Mouse (Mus musculus): ENCODE data around the gene Ccdc33. TPM values are rescaled to one million over a fixed set of nuclear protein-coding genes. Genes with fewer than 3 reads are reported as not detected.
A peak's percentile ranks its signal among the peaks of the same experiment; 100 is the strongest.

The Ccdc33 gene
- polyA plus RNA-seq, 1 experiment from 2014 or later = 0.08 TPM

DNA sequence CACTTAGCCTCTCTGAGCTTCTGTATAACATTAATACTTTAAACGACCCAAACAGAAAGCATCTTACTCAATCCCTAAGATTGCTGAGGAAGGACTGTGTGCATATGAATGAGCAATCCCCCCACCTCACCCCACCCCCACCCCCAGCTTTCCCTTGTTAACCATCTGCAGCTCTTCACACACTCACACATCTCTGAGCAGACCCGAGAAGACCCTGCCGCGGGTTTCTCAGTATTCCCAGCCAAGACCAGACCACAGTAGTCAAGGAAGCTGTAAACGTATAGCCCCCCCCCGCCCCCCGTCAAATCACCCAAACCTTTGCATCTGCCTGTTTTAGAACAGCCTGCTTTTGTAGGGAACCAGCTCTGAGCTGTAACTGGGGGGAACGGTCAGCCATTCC, 34.0 kb downstream of the Ccdc33 start:
- ATAC-seq (ENCODE audit: insufficient read depth, low FRiP score, low TSS enrichment) = no peak
- no peak overlapping the region for H3K27ac ChIP-seq (ENCODE audit: low read depth, low read length)
- no peak overlapping the region for H3K4me3 ChIP-seq (ENCODE audit: low read depth, low read length)
- H3K36me3 ChIP-seq (ENCODE audit: control insufficient read depth, insufficient read depth, low read length) = no peaks in the 10 kb centered on the region
- no peak for DNase-seq (ENCODE audit: low spot score)
- no peaks in the 10 kb centered on the region for H3K27me3 ChIP-seq (ENCODE audit: control insufficient read depth, insufficient read depth, low read length)
- H3K4me1 ChIP-seq (ENCODE audit: control insufficient read depth, insufficient read depth, low read length) = peaks cover 12% of the 10 kb centered on the region
- H3K9me3 ChIP-seq (ENCODE audit: control insufficient read depth, low read length) = no peaks in the 10 kb centered on the region
- no peak overlapping the region for H3K4me2 ChIP-seq (ENCODE audit: low read depth)
- WGBS = 21% methylated on average over 8 of the region's 8 CpGs
- H3K9ac ChIP-seq (ENCODE audit: low read length) = no peak overlapping the region

DNA sequence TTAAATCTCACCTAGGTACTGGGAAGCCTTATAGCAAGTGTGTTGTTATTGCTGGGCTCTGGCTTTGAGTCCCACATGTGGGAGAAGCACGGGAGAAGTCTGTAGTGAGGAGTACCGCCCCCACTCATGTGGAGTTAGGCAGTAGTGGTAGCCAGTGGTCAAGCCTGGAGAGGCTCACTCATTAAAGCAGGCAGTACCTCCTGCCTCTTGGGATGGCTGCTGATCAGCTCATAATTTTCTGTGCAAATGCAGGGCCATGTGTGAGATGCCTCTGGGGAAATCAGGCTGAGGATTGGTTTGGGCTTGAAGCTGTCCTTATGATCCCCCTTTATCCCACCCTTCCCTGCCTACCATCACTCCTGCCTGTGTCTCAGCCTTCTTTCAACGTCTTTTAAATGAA, 44.1 kb downstream of the Ccdc33 start:
- H3K9me3 ChIP-seq (ENCODE audit: control insufficient read depth, low read length) = no peaks in the 10 kb centered on the region
- no peaks in the 10 kb centered on the region for H3K27me3 ChIP-seq (ENCODE audit: control insufficient read depth, insufficient read depth, low read length)
- H3K36me3 ChIP-seq (ENCODE audit: control insufficient read depth, insufficient read depth, low read length) = no peaks in the 10 kb centered on the region
- ATAC-seq (ENCODE audit: insufficient read depth, low FRiP score, low TSS enrichment) = no peak
- no peak overlapping the region for H3K27ac ChIP-seq (ENCODE audit: low read depth, low read length)
- no peak overlapping the region for H3K4me3 ChIP-seq (ENCODE audit: low read depth, low read length)
- no peak for DNase-seq (ENCODE audit: low spot score)
- peaks cover 3% of the 10 kb centered on the region; the same call in 1 of the 2 replicates for H3K4me1 ChIP-seq (ENCODE audit: control insufficient read depth, insufficient read depth, low read length)
- H3K9ac ChIP-seq (ENCODE audit: low read length) = no peak overlapping the region
- 52% methylated on average over 3 of the region's 3 CpGs for WGBS
- no peak overlapping the region for H3K4me2 ChIP-seq (ENCODE audit: low read depth)

DNA sequence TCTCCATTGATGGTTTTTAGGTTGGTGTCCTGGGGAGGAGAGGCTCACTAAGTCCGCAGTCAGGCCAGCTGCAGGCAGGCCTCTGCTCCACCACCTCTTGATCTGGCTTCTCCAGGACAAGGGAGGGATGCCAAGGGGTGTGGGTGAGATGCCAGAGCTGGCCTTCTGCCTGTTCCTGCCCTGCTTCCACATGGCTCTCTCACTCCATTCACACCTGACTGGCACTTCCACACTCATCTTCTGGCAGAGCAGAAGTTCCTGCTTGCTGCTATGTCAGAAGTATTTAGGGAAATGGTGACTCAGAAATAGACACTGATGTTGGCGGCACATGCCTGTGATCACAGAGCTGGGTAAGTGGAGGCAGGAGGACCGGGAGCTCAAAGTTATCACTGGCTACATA, 51.1 kb downstream of the Ccdc33 start:
- no peak overlapping the region for H3K27ac ChIP-seq (ENCODE audit: low read depth, low read length)

DNA sequence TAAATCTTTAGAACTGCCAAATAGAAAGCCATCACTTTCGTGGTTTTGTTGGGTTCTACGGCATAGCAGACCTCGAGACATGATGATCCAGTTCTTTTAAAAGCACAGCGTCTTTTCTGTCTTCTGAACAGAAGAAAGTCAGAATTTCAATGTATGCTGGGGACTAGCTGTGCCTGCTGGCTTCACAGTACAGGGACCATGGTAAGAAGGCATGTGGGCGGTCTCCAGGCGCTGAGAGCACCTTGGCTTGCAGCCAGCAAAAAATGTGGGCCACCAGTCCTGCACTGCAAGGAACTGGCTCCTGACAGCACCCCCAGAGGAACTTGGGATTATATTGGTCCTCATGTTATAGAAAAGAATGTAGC, 51.9 kb downstream of the Ccdc33 start:
- H3K9me3 ChIP-seq (ENCODE audit: control insufficient read depth, low read length) = no peaks in the 10 kb centered on the region
- no peak overlapping the region for H3K4me2 ChIP-seq (ENCODE audit: low read depth)
- H3K9ac ChIP-seq (ENCODE audit: low read length) = no peak overlapping the region
- WGBS = 97% methylated on average over 6 of the region's 6 CpGs
- no peaks in the 10 kb centered on the region for H3K27me3 ChIP-seq (ENCODE audit: control insufficient read depth, insufficient read depth, low read length)
- no peaks in the 10 kb centered on the region for H3K36me3 ChIP-seq (ENCODE audit: control insufficient read depth, insufficient read depth, low read length)
- H3K4me3 ChIP-seq (ENCODE audit: low read depth, low read length) = no peak overlapping the region
- H3K4me1 ChIP-seq (ENCODE audit: control insufficient read depth, insufficient read depth, low read length) = peaks cover 4% of the 10 kb centered on the region
- no peak for ATAC-seq (ENCODE audit: insufficient read depth, low FRiP score, low TSS enrichment)
- DNase-seq (ENCODE audit: low spot score) = no peak
- no peak overlapping the region for H3K27ac ChIP-seq (ENCODE audit: low read depth, low read length)

More for the DNA sequence above, 51.1 kb downstream of the Ccdc33 start:
- ATAC-seq (ENCODE audit: insufficient read depth, low FRiP score, low TSS enrichment) (no peak), DNase-seq (ENCODE audit: low spot score) (no peak)
- no peaks in the 10 kb centered on the region for H3K27me3 ChIP-seq (ENCODE audit: control insufficient read depth, insufficient read depth, low read length)
- H3K36me3 ChIP-seq (ENCODE audit: control insufficient read depth, insufficient read depth, low read length) = no peaks in the 10 kb centered on the region
- WGBS = 82% methylated on average over 3 of the region's 3 CpGs
- no peak overlapping the region for H3K4me2 ChIP-seq (ENCODE audit: low read depth)
- no peaks in the 10 kb centered on the region for H3K9me3 ChIP-seq (ENCODE audit: control insufficient read depth, low read length)
- H3K9ac ChIP-seq (ENCODE audit: low read length) = no peak overlapping the region
- H3K4me1 ChIP-seq (ENCODE audit: control insufficient read depth, insufficient read depth, low read length) = peaks cover 6% of the 10 kb centered on the region
- no peak overlapping the region for H3K4me3 ChIP-seq (ENCODE audit: low read depth, low read length)

DNA sequence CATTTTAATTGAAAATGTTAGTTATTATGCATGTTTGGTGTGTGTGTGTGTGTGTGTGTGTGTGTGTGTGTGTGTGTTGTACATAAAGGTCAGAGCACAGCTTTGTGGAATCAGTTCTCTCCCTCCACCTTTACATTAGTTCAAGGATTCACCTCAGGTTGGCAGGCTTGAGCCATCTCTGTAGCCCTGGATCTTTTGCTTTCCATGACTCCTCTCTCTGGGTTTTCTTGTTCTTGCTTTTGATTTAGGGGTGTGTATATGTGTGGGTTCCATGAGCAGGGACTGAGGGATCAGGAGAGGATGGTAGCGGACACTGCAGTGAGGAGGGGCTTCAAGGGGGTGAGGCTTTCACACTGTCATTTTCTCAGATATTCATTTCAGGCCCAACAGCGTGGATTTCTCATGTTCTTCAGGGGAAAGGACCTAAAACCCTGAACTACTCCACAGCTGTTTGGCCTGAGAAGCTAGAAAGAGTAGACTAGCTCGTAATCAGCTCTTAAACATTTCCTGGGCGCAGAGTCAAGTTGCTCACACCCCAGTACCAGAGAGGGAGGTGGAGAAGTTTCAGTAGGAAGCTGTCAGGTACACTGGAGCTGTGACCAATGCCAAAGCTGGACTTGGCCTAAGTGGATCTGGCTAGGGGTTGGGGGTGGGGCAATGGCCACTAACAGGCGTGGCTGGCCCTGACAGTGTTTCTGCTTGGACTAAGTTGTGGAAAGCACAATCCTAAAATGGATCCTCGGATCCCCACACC, 52.5 kb downstream of the Ccdc33 start:
- 82% methylated on average over 6 of the region's 6 CpGs for WGBS
- Histone ChIP-seq H3K27me3 (ENCODE audit: control insufficient read depth, insufficient read depth, low read length) (0 out of 2 replicates have a peak, but pooled peaks cover 3% of the 10 kb centered on the region), H3K4me3 (ENCODE audit: low read depth, low read length) (no peak overlapping the region), H3K36me3 (ENCODE audit: control insufficient read depth, insufficient read depth, low read length) (no peaks in the 10 kb centered on the region), H3K4me1 (ENCODE audit: control insufficient read depth, insufficient read depth, low read length) (peaks cover 6% of the 10 kb centered on the region), H3K27ac (ENCODE audit: low read depth, low read length) (no peak overlapping the region), H3K9me3 (ENCODE audit: control insufficient read depth, low read length) (no peaks in the 10 kb centered on the region), H3K4me2 (ENCODE audit: low read depth) (no peak overlapping the region), H3K9ac (ENCODE audit: low read length) (no peak overlapping the region)
- no peak for DNase-seq (ENCODE audit: low spot score)
- no peak for ATAC-seq (ENCODE audit: insufficient read depth, low FRiP score, low TSS enrichment)

DNA sequence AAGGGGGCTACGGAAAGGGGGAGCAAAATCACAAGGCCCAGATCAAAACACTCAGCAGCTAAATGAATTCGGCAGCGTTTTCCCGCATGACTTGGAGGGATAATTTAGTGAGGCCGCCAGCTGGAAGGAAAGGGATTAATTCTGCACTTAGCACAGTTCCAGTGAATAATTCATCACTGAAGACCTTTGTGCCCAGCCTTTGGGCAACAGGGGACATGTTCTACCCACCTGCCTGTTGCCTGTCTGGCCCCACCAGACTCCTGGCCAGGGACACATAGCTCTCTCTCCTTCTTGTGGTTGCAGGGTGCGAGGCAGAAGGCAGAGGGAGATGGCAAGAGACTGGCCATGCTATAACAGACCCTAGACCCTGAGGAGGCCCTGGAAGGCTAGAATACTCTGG, 53.1 kb downstream of the Ccdc33 start:
- 0 out of 2 replicates have a peak, but pooled peaks cover 4% of the 10 kb centered on the region for H3K27me3 ChIP-seq (ENCODE audit: control insufficient read depth, insufficient read depth, low read length)
- H3K4me1 ChIP-seq (ENCODE audit: control insufficient read depth, insufficient read depth, low read length) = peaks cover 9% of the 10 kb centered on the region
- H3K27ac ChIP-seq (ENCODE audit: low read depth, low read length) = no peak overlapping the region
- DNase-seq (ENCODE audit: low spot score) (no peak), ATAC-seq (ENCODE audit: insufficient read depth, low FRiP score, low TSS enrichment) (no peak)
- H3K9me3 ChIP-seq (ENCODE audit: control insufficient read depth, low read length) = no peaks in the 10 kb centered on the region
- H3K36me3 ChIP-seq (ENCODE audit: control insufficient read depth, insufficient read depth, low read length) = no peaks in the 10 kb centered on the region
- WGBS = 41% methylated on average over 6 of the region's 6 CpGs
- no peak overlapping the region for H3K9ac ChIP-seq (ENCODE audit: low read length)
- H3K4me2 ChIP-seq (ENCODE audit: low read depth) = no peak overlapping the region
- H3K4me3 ChIP-seq (ENCODE audit: low read depth, low read length) = no peak overlapping the region

DNA sequence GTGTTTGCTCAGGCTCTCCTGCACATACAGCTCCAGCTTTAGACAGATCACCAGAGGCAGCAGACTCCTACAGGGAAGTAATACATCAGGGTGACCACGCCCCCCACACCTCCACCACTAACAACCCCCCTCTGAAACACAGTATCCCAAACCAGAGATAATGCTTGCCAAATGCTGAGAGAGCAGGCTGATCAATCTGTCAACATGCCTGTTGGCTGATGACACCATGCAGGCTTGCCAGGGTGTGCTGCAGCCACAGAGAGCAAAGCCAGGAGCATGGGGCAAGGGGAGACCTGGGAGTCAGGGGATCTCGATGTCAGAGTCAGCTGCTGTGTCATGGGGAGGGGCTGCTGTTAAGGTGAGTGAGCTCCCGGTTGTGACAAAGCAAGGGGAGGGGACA, 55.1 kb downstream of the Ccdc33 start, which contains the start of gene Stra6:
TSS of gene Stra6 (plus strand) at position 258 of the 400 bp plus-strand sequence.
- ATAC-seq (ENCODE audit: insufficient read depth, low FRiP score, low TSS enrichment) (no peak), DNase-seq (ENCODE audit: low spot score) (no peak)
- Histone ChIP-seq H3K4me1 (ENCODE audit: control insufficient read depth, insufficient read depth, low read length) (peaks cover 9% of the 10 kb centered on the region), H3K4me3 (ENCODE audit: low read depth, low read length) (no peak within 1 kb of the TSS), H3K27me3 (ENCODE audit: control insufficient read depth, insufficient read depth, low read length) (0 out of 2 replicates have a peak, but pooled peaks cover 4% of the 10 kb centered on the region), H3K9me3 (ENCODE audit: control insufficient read depth, low read length) (no peaks in the 10 kb centered on the region), H3K27ac (ENCODE audit: low read depth, low read length) (no peak within 1 kb of the TSS), H3K36me3 (ENCODE audit: control insufficient read depth, insufficient read depth, low read length) (no peaks in the 10 kb centered on the region), H3K9ac (ENCODE audit: low read length) (no peak within 1 kb of the TSS), H3K4me2 (ENCODE audit: low read depth) (no peak within 1 kb of the TSS)
- WGBS = 27% methylated on average over 3 of the region's 3 CpGs

DNA sequence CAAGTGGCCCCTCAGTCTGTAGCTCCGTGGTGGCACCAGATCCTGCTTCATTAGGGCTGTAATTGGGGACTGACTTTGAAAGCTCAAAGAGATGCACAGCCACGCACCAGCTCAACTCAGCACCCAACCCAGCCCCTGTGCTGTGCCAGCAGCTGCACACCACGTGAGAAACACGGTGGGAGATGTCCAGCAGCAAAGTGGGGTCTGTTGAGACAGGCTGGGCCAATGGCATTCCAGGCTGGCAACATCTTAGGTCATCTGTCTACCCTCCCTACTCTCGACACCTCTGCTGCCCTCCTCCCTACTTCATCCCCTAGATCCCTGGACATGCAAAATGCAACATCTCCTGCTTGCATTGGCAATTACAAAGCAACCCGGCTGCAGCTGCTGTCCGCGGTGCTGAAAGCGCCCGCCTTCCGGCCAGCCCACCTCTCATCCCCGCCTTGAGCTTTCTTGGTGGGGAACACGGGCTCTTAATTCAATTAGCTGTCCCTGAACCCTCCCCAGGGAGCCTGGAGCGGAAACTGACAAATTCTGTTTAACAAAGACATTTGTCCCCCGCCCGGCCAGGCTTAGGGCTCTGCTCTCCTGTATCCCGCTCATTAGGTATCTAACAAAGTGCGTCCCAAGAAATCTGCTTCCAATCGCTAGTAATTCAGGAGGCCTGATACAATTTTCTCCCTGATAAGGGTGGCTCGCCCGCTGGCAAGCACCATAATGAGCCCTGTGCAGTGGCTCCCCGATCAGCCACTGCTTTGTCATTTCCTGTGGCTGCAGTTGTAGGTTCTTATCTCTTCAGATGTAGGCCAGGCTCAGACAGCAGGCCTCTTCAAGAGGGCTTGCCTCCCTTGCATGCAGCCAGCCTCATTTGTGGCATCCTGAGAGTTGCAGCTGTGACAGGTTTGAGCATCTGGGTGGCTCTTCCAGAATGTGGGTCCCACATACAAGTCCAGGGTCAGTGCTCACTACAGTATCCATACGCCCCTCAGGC, 57.7 kb downstream of the Ccdc33 start:
- DNase-seq (ENCODE audit: low spot score) (peak; percentile 85), ATAC-seq (ENCODE audit: insufficient read depth, low FRiP score, low TSS enrichment) (no peak)
- WGBS = 12% methylated on average over 23 of the region's 23 CpGs
- Histone ChIP-seq H3K4me3 (ENCODE audit: low read depth, low read length) (no peak overlapping the region), H3K27me3 (ENCODE audit: control insufficient read depth, insufficient read depth, low read length) (0 out of 2 replicates have a peak, but pooled peaks cover 4% of the 10 kb centered on the region), H3K4me2 (ENCODE audit: low read depth) (no peak overlapping the region), H3K27ac (ENCODE audit: low read depth, low read length) (0 out of 2 replicates have a peak overlapping the region, but pooled peaks have one; percentile 11), H3K9ac (ENCODE audit: low read length) (no peak overlapping the region), H3K9me3 (ENCODE audit: control insufficient read depth, low read length) (no peaks in the 10 kb centered on the region), H3K36me3 (ENCODE audit: control insufficient read depth, insufficient read depth, low read length) (no peaks in the 10 kb centered on the region), H3K4me1 (ENCODE audit: control insufficient read depth, insufficient read depth, low read length) (peaks cover 6% of the 10 kb centered on the region; the same call in 1 of the 2 replicates)

Measured in neural tube, embryonic 11.5 days (tissue).